Mouse (Mus musculus) retina, adult 2 months (tissue): ENCODE data around the gene Mrps12.
A peak's percentile ranks its signal among the peaks of the same experiment; 100 is the strongest.

Source experiments
- DNase-seq: peaks from one replicate; pipeline ENCODE4 v3.0.0-alpha.2; 2012; ENCODE audit warnings: low read depth, low spot score

The Mrps12 gene

GRCm38 (mm10) chr7:28741709-28742438 is at the start of gene Mrps12, which contains the start of gene Sars2:
Gene Mrps12, minus strand, starts transcription at chr7:28741820.
Gene Sars2, plus strand, starts transcription at chr7:28741992.
- DNase-seq: peak; percentile 94

- no peak for DNase-seq
These were observed 48.6 kb upstream of the Mrps12 start for GRCm38 (mm10) chr7:28790066-28790806.

- DNase-seq: no peak
These were observed 47.6 kb upstream of the Mrps12 start for GRCm38 (mm10) chr7:28789235-28789634.

GRCm38 (mm10) chr7:28788307-28789195 is 46.9 kb upstream of the Mrps12 start, which contains the start of gene Rinl:
Gene Rinl, plus strand, starts transcription at chr7:28788969.
- DNase-seq: no peak

GRCm38 (mm10) chr7:28787884-28788283 is 46.3 kb upstream of the Mrps12 start:
- no peak for DNase-seq

- no peak for DNase-seq
These were observed 43.5 kb upstream of the Mrps12 start for GRCm38 (mm10) chr7:28785161-28785560.

GRCm38 (mm10) chr7:28781261-28781663 is 39.6 kb upstream of the Mrps12 start:
- DNase-seq: no peak

- DNase-seq: no peak
These were observed 39.2 kb upstream of the Mrps12 start for GRCm38 (mm10) chr7:28780857-28781256.

GRCm38 (mm10) chr7:28780067-28780658 is 38.5 kb upstream of the Mrps12 start:
- DNase-seq: peak; percentile 88

GRCm38 (mm10) chr7:28778825-28779224 is 37.2 kb upstream of the Mrps12 start:
- no peak for DNase-seq

- DNase-seq: no peak
These were observed 33.5 kb upstream of the Mrps12 start for GRCm38 (mm10) chr7:28775129-28775528.

- no peak for DNase-seq
These were observed 32.5 kb upstream of the Mrps12 start for GRCm38 (mm10) chr7:28774164-28774563.

GRCm38 (mm10) chr7:28773163-28773562 is 31.5 kb upstream of the Mrps12 start:
- no peak for DNase-seq

GRCm38 (mm10) chr7:28771867-28772266 is 30.2 kb upstream of the Mrps12 start:
- no peak for DNase-seq

GRCm38 (mm10) chr7:28770309-28770708 is 28.7 kb upstream of the Mrps12 start:
- no peak for DNase-seq

GRCm38 (mm10) chr7:28769414-28769958 is 27.9 kb upstream of the Mrps12 start:
- no peak for DNase-seq

GRCm38 (mm10) chr7:28767462-28767965 is 25.9 kb upstream of the Mrps12 start, which contains the start of gene Nfkbib:
Gene Nfkbib, minus strand, starts transcription at chr7:28767512.
- peak; percentile 33 for DNase-seq

- DNase-seq: no peak
These were observed 25.3 kb upstream of the Mrps12 start for GRCm38 (mm10) chr7:28766910-28767309.

- peak; percentile 98 for DNase-seq
These were observed 24.7 kb upstream of the Mrps12 start, which contains the start of gene Sirt2 for GRCm38 (mm10) chr7:28766173-28766879. Gene Sirt2, plus strand, starts transcription at chr7:28766735.

GRCm38 (mm10) chr7:28765211-28765610 is 23.6 kb upstream of the Mrps12 start:
- no peak for DNase-seq
